ENCODE assay signal across 17 mouse cellular contexts in the genomic region with DNA sequence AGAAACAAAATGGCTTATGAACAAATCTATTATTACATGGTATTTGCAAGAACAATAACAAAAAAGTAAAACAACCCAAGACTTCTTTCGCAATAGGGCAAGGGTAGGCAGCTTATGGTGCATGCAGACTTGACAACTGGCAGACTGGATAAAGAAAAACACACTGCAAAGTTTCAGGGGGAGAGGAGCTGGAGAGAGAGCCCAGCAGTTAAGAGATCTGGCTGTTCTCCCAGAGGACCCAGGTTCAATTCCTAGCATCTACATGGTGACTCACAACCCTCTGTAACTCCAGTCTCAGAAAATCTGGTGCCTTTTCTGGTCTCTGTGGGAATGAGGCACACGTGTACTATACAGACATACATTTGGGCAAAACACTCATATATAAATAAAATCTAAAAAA. TPM values are rescaled to one million over a fixed set of nuclear protein-coding genes. Genes with fewer than 3 reads are reported as not detected.
DNase-seq lines count a peak whose midpoint lies in the region.
"Had no signal": no experiment of that assay in that cellular context is flagged by ENCODE, and none has a peak within 500 bp of the region (broad histone marks: within the 10 kb centered on the region; RNA-seq: fewer than 3 reads in every experiment).

No protein-coding gene starts in this region.

- peak; percentile 28 for DNase-seq in layer of hippocampus, adult 9-11 months
- no peak for DNase-seq in layer of hippocampus, postnatal 10 days (ENCODE audit: low spot score in 2 of 2)
- peak; percentile 31 to 49 for DNase-seq in right cerebral cortex, postnatal 10 days (ENCODE audit: low spot score in 2 of 2)
- no peak for DNase-seq in right cerebral cortex, postnatal 4 days
- peak; percentile 78 for DNase-seq in brain, adult 2 months (ENCODE audit: low read depth, low spot score)
- peak; percentile 60 for DNase-seq in telencephalon, adult 2 months (ENCODE audit: low read depth, low spot score)
- no peak for DNase-seq in cerebellum, adult 9-11 months
- no peak for DNase-seq in thymus, postnatal 4 days
- DNase-seq: adrenal gland, postnatal 25 days; cerebellum, adult 18-20 months; cerebellum, postnatal 14 days; kidney, adult 8-10 months; kidney, postnatal 4 days; liver, embryonic 13.5 days; lung, adult 18-20 months; lung, postnatal 14 days; right cerebral cortex, postnatal 25 days had no signal

RNA-seq across cellular contexts. Expression of a gene that starts 19.2 kb away (rescaled TPM):
- total RNA-seq in layer of hippocampus, postnatal 10 days (2021), result 10 to 100 TPM; 58.1 to 61.2 TPM

RNA-seq across cellular contexts. Expression of a gene that starts 58.5 kb away (rescaled TPM):
- total RNA-seq in layer of hippocampus, postnatal 10 days (2021), result 100 to 1,000 TPM; 189 to 211 TPM

RNA-seq across cellular contexts. Expression of a gene that starts 58.5 kb away (rescaled TPM):
- total RNA-seq in layer of hippocampus, postnatal 10 days (2021), result 10 to 100 TPM; 11.1 to 11.5 TPM

Comparison
In these comparisons a context has a peak if more than half of its experiments do, and no peak if none do; other contexts are left out.
1. DNase-seq: peak in layer of hippocampus, adult 9-11 months (single experiment), right cerebral cortex, postnatal 10 days (2 of 2), brain, adult 2 months (single experiment) and telencephalon, adult 2 months (single experiment); none in layer of hippocampus, postnatal 10 days (0 of 2), right cerebral cortex, postnatal 4 days (single experiment), cerebellum, adult 9-11 months (single experiment) and thymus, postnatal 4 days (single experiment).